Mouse (Mus musculus) midbrain, embryonic 10.5 days (tissue): Measurements from ENCODE around the gene Sugp2. TPM values are rescaled to one million over a fixed set of nuclear protein-coding genes. Genes with fewer than 3 reads are reported as not detected.

Experiments used
- DNase-seq: peaks from one replicate; pipeline ENCODE4 v3.0.0-alpha.2; 2017; ENCODE audit warnings: low spot score
- H3K27ac ChIP-seq: fragments of 300-500 bp; sonication (generic); replicated peaks from 2 replicates; pipeline ENCODE4 v1.5.1; 2016; ENCODE audit warnings: mild to moderate bottlenecking
- H3K27me3 ChIP-seq: fragments of 300-500 bp; sonication (generic); 2 replicates; pipeline ENCODE4 v1.6.1; 2016; ENCODE audit warnings: low read depth, mild to moderate bottlenecking; ENCODE audit not compliant: poor library complexity, severe bottlenecking
- H3K36me3 ChIP-seq: fragments of 300-500 bp; sonication (generic); 2 replicates; pipeline ENCODE4 v1.6.1; 2016; ENCODE audit warnings: mild to moderate bottlenecking, moderate library complexity
- H3K4me1 ChIP-seq: fragments of 300-500 bp; sonication (generic); 2 replicates; pipeline ENCODE4 v1.6.1; 2016
- H3K4me3 ChIP-seq: fragments of 300-500 bp; sonication (generic); 2 replicates; pipeline ENCODE4 v1.5.1; 2016; ENCODE audit warnings: mild to moderate bottlenecking, moderate library complexity
- H3K9me3 ChIP-seq: fragments of 300-500 bp; sonication (generic); replicated peaks from 2 replicates; pipeline ENCODE4 v1.6.1; 2016; ENCODE audit warnings: mild to moderate bottlenecking
- WGBS: fragments of 180-500 bp; shearing (Covaris S2); methylation state at CpG from one replicate; pipeline ENCODE4 v1.1.7; 2016; 5-methylcytosine and 5-hydroxymethylcytosine counted together
- polyA plus RNA-seq: library from polyadenylated mRNA; unstranded; fragments of >200 nt; fragmentation: Nextera tagmentation; extraction: Ambion mirVana; gene quantifications from 2 replicates; pipeline ENCODE4 v1.2.1, GENCODE M21; 2016

Sugp2 gene
- polyA plus RNA-seq, 1 experiment from 2014 or later = 57.6 TPM

- Histone ChIP-seq H3K27me3 (peaks cover 36% of the 10 kb centered on the region), H3K4me1 (peaks cover 40% of the 10 kb centered on the region), H3K9me3 (no peaks in the 10 kb centered on the region), H3K27ac (peak within 1 kb of the TSS; percentile 75), H3K4me3 (peak within 1 kb of the TSS; percentile 40), H3K36me3 (peaks cover 55% of the 10 kb centered on the region)
- no peak for DNase-seq
- WGBS = 19% methylated on average over 14 of the region's 14 CpGs
These were observed 95.3 kb downstream of the Sugp2 start, which contains the start of gene Gdf1 for GRCm38 (mm10) chr8:70329124-70329834. TSS of gene Gdf1 (plus strand) at chr8:70329817.

Other genes starting within 250 kb of the Sugp2 start
- gene Gatad2a, start 237.8 kb upstream of the Sugp2 start, polyA plus RNA-seq = 48.0 and 48.7 TPM in 2 replicates
- 57.2 and 67.4 TPM in 2 replicates for gene Mau2, start 191.5 kb upstream of the Sugp2 start, polyA plus RNA-seq
- 51.9 and 57.7 TPM in 2 replicates for gene Sugp1, start 191.4 kb upstream of the Sugp2 start, polyA plus RNA-seq
- 0.69 and 1.1 TPM in 2 replicates for gene Tm6sf2, start 161.3 kb upstream of the Sugp2 start, polyA plus RNA-seq
- gene Hapln4, start 150.8 kb upstream of the Sugp2 start, polyA plus RNA-seq = 0.06 and 0.22 TPM in 2 replicates
- gene Ncan, start 113.4 kb upstream of the Sugp2 start, polyA plus RNA-seq = 14.4 and 44.7 TPM in 2 replicates
- gene Nr2c2ap, start 102.9 kb upstream of the Sugp2 start, polyA plus RNA-seq = 28.4 and 30.7 TPM in 2 replicates
- 16.1 and 18.1 TPM in 2 replicates for gene Rfxank, start 95.1 kb upstream of the Sugp2 start, polyA plus RNA-seq
- 38.2 and 41.3 TPM in 2 replicates for gene Borcs8, start 94.7 kb upstream of the Sugp2 start, polyA plus RNA-seq
- 0.46 and 0.86 TPM in 2 replicates for gene Mef2b, start 94.5 kb upstream of the Sugp2 start, polyA plus RNA-seq
- 66.1 and 73.4 TPM in 2 replicates for gene Tmem161a, start 61.9 kb upstream of the Sugp2 start, polyA plus RNA-seq
- gene Slc25a42, start 21.9 kb upstream of the Sugp2 start, polyA plus RNA-seq = 2.2 and 2.7 TPM in 2 replicates
- gene Armc6, start 240 bp downstream of the Sugp2 start, polyA plus RNA-seq = 35.7 and 38.8 TPM in 2 replicates
- gene Homer3, start 48.6 kb downstream of the Sugp2 start, polyA plus RNA-seq = 102 and 111 TPM in 2 replicates
- 56.4 and 57.4 TPM in 2 replicates for gene Ddx49, start 68.3 kb downstream of the Sugp2 start, polyA plus RNA-seq
- gene Cope, start 68.3 kb downstream of the Sugp2 start, polyA plus RNA-seq = 308 and 311 TPM in 2 replicates
- 4.6 and 5.3 TPM in 2 replicates for gene Cers1, start 81.5 kb downstream of the Sugp2 start, polyA plus RNA-seq
- 3.8 and 5.7 TPM in 2 replicates for gene Gdf1, start 95.6 kb downstream of the Sugp2 start, polyA plus RNA-seq
- gene Upf1, start 119.1 kb downstream of the Sugp2 start, polyA plus RNA-seq = 16.8 and 19.1 TPM in 2 replicates
- 0.37 and 0.39 TPM in 2 replicates for gene Comp, start 139.3 kb downstream of the Sugp2 start, polyA plus RNA-seq
- gene Crtc1, start 205.4 kb downstream of the Sugp2 start, polyA plus RNA-seq = 12.9 and 16.5 TPM in 2 replicates
- gene Klhl26, start 242.7 kb downstream of the Sugp2 start, polyA plus RNA-seq = 16.9 and 20.7 TPM in 2 replicates